Mouse (Mus musculus) CH12.LX (cell line): ENCODE results near the gene Nkd1.

Experiments used
- CHD2 ChIP-seq: IDR thresholded peaks from 2 replicates; pipeline ENCODE4 v1.6.1; 2011; ENCODE audit warnings: low read length, improper control_type of control experiment
- CTCF ChIP-seq, 2 experiments: IDR thresholded peaks in 1 of 2; conservative IDR thresholded peaks in 1 of 2; 2 replicates each; pipeline ENCODE4 v1.5.1; 2011 to 2012; ENCODE audit warnings: low read depth in 2 of 2, low read length in 2 of 2, improper control_type of control experiment in 1 of 2, inconsistent platforms in 1 of 2, mild to moderate bottlenecking in 1 of 2, moderate library complexity in 1 of 2
- EP300 ChIP-seq: IDR thresholded peaks from 2 replicates; pipeline ENCODE4 v1.6.1; 2011; ENCODE audit warnings: low read length, improper control_type of control experiment
- POLR2A ChIP-seq: IDR thresholded peaks from 2 replicates; pipeline ENCODE4 v1.6.1; 2011; ENCODE audit warnings: low read depth, mild to moderate bottlenecking, improper control_type of control experiment, low read length
- RCOR1 ChIP-seq: conservative IDR thresholded peaks from 2 replicates; pipeline ENCODE4 v1.6.1; 2012; ENCODE audit warnings: low read depth, mild to moderate bottlenecking, inconsistent platforms, low read length, improper control_type of control experiment
- UBTF ChIP-seq: IDR thresholded peaks from 2 replicates; pipeline ENCODE4 v1.6.1; 2012; ENCODE audit warnings: low read depth, mild to moderate bottlenecking, inconsistent platforms, low read length, improper control_type of control experiment, moderate library complexity
- USF1 ChIP-seq: IDR thresholded peaks from 2 replicates; pipeline ENCODE4 v1.6.1; 2014; ENCODE audit warnings: low read depth, mild to moderate bottlenecking, inconsistent platforms, low read length, improper control_type of control experiment

DNA sequence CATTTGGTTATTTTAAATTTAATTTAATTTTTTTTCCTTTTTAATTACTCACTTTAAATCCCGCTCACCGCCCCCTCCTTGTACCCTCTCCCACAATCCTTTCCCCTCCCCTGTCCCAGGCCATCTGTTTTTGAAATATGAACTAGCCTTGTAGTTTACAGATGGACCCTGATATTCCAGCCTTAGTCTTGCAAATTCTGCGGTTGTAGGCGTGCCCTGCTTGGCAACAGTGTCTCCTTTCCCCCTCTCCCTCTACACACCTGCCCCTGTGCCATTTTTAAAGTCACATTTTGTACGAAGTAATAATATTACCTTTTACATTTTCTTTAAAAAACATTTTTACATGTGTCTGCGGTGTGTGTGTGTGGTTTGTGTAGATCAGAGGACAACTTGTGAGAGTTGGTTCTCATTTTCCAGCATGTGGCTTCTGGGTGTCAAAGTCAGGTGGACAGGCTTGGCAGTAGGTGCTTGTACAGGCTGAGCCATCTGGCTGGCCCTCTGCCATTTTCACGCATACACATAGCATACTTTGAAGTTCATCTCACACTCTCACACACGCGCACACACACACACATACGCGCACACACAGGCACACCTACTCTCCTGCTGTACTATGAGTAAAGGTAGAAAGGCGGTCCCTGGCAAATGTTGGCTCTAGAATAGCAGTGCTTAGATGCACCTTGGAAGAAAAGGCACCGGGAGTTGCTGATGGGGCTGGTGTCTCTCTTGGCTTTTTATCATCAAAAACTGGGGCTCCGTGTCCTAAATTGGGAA lies 107.0 kb downstream of the Nkd1 start:
- no peak for TF ChIP-seq RCOR1
- TF ChIP-seq POLR2A: no peak
- no peak for TF ChIP-seq CTCF (conservative IDR thresholded peaks at IDR 0.05 in 1 of 2, IDR thresholded peaks at IDR 0.05 in 1 of 2; ENCODE audit: low read depth in 2 of 2, low read length in 2 of 2)
- no peak for TF ChIP-seq CHD2
- no peak for TF ChIP-seq USF1
- TF ChIP-seq UBTF: no peak
- TF ChIP-seq EP300: no peak
